Mouse (Mus musculus) adrenal gland, adult (tissue): ENCODE measurements around the gene Olfr1329.
"Not testable (repeated sequence)": the region's sequence is repeated elsewhere in the genome, so short reads cannot be mapped to it uniquely, and the experiment has no call there.

Source experiments
- DNase-seq, 2 experiments: peaks; one replicate each; pipeline ENCODE4 v3.0.0; 2022 to 2023; ENCODE audit warnings: low spot score in 1 of 2; ENCODE audit not compliant: inconsistent age in 2 of 2

Gene Olfr1329

DNA sequence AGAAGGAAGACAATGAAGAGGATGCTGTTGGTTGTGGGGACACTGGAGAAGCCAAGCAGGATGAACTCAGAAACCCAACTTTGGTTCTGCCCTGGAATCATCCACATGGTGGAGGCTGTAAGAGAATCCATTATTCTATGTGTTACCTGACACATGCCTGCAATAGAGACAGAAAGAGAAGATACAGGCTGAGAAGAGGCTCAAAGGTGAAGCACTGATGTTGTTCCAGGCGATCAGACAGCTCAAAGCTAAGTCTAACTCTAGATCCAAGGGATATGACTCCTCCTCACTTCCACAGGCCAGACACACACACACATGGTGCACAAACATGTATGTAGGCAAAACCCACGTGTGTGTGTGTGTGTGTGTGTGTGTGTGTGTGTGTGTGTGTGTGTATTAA, at the start of gene Olfr1329:
TSS of gene Olfr1329 (minus strand) at position 101 of the 400 bp plus-strand sequence.
- not testable (repeated sequence) for DNase-seq

DNA sequence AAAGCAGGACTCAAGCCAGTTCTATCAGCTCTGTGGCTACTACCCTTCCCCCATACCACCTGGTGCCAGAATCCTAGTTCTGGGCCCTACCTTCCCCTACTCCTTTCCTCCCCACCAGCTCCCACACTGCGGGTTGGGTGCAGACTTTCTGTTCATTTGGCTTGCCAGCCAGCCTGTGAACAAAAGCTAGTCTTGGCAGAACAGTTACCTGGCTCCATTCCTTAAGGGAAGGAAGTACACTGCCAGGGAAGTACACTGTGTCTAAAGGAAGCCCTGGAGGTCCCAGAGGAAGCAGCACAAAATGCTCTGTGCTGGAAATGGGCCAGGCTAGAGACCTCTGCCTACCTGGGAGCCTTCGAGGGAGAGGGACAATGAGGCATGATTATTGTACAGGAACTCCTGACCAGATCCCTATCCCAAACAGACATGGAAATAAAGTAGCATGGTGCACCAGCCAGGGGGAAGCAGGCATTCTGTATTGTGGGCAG, 43.9 kb upstream of the Olfr1329 start, which contains the start of gene Lao1:
TSS of gene Lao1 (plus strand) at position 438 of the 488 bp plus-strand sequence.
- peak; percentile 14 to 26 for DNase-seq

DNA sequence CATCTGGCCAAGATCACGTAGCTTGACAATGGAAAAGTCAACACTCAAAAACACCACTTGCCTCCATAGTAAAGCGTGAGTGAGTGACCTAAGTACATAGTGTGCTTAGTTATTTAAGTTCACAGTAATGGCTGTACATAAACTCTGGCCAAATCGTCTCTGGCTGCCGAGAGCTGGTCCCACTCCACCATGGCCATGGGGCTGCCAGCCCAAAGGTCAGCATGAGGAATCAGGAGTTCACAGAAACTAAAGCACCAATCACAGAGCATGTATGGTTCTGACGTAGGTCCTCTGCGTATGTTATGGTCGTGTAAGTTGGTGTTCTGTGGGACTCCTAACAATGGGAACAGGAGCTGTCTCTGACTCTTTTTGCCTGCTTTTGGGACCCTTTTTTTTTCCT, 41.5 kb upstream of the Olfr1329 start:
- DNase-seq = no peak

DNA sequence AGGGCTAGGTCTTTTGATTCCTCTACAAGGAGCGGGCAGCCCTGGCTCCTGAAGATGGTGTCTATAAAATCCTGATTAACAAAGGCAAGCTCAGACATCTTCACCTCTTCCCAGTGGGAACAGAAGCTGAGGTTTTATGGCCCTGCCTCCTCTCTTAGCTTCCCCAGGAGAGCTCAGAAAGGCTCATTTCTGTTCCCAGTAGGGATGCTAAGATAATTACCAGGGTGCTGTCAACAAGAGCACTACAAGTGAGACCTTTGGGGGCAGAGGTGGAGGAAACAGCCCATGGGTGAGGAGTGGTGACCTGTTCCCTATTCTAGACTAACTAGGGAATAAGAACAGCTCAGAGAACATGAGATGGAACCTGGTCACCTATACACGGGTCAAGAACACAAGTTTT, 21.2 kb upstream of the Olfr1329 start, which contains the start of gene Olfr1328:
TSS of gene Olfr1328 (minus strand) at position 101 of the 400 bp plus-strand sequence.
- no peak for DNase-seq

DNA sequence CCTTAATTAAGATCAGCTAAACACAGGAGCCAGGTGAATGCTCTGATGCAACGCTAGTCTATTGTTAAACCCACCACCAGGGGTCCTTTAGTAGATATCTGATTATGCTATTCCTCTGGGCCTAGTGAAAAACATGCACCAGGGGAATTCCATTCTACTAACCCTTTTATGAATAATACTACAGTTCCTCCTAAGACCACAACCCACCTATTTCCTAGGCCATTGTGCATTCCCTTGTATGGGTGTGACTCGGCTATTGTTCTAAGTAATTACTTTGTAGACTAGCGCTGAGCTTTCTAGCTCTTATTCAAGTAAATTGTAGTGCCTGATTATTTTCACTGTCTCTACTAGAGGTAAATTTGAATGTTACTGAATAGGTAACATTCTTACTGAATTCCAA, 14.1 kb upstream of the Olfr1329 start:
- DNase-seq = not testable (repeated sequence)

DNA sequence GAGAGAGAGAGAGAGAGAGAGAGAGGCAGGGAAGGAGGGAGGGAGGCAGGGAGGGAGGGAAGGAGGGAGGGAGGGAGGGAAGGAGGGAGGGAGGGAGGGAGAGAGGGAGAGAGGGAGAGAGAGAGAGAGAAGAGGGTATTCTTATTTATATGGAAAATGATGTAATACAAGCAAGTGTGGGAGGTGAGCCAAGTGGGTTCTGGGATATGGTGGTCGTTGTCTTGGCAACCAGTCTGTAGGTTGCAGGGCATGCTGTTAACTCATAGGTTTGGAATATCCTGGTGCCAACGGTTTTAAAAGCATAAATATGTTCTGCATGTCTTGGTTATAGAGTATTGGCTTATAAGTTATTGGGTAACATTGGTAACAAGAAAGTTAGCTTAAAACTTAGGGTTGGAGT, 15.3 kb downstream of the Olfr1329 start:
- no peak for DNase-seq

DNA sequence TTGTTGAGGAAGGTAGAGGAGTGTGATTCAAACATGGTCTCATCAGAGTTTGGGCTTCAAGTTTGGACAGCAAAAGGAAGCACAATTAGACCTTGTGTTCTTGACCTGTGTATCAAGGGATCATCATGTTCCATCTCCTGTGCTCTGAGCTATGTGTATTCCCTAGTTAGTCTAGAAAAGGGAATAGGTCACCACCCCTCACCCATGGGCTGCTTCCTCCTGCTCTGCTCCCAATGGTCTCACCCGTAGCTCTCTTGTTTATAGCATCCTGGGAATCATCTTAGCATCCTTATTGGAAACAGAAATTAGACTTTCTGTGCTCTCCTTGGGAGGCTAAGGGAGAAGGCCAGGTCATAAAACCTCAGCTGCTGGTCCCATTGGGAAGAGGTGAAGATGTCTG, 29.0 kb downstream of the Olfr1329 start, which contains the start of gene Olfr1330:
TSS of gene Olfr1330 (plus strand) at position 301 of the 400 bp plus-strand sequence.
- DNase-seq = no peak

DNA sequence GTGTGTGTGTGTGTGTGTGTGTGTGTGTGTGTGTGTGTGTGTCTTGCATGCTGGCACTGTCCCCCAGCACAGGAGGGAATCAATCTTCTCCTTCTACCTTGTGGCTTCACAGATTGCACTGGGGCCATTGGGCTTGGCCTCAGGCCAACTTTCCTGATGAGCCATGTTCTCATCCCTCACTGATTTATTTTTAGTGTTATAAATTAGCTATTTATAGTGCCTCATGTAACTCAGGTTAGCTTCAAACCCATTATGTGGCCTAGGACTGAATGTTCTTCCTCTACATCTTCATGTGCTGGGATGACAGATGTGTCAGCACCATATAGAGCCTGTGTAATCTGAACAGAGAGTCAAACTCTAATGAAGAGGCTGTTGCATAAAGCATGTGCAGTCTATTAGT, 49.7 kb downstream of the Olfr1329 start:
- DNase-seq = no peak
